Mouse (Mus musculus): ENCODE results near the gene Hivep1.

The Hivep1 gene

DNA sequence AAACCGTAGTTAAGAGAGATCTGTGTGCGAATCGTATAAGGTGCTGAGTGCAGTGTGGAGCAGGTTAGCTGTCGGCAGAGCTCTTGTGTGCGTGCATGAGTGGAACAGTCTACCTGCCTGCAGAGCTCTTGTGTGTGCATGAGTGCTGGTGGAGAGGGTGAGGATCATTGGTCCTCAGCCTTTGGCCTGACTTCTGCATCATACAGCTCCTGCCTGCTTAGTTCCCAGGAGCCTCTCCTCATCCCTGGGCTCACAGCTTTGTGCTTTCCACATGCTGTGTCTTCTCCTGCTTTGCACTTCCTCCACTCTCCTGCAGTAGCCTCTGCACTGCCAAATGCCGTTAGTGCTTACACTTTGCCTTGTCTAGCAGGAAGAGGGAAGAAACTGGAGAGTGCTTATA, 60.2 kb downstream of the Hivep1 start:
- DNase-seq (ENCODE audit: low spot score in 2 of 2) = no peak

DNA sequence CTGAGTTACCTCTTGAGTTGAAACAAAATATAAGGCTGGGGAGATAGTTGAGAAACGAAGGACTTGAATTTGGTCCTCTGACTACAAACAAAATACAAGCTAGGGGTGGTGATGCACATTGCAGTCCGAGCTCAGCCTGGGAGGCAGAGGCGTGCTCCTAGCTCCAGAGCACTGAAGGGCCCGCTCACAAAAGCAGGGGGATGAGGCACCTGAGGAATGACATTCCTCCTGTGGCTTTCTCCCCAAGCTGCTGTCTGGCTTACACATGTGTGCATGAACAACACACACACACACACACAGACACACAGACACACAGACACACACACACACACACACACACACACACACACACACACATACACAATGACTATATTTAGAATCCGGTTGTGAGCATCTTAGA, 60.9 kb downstream of the Hivep1 start:
- DNase-seq (ENCODE audit: low spot score in 2 of 2) = no peak

DNA sequence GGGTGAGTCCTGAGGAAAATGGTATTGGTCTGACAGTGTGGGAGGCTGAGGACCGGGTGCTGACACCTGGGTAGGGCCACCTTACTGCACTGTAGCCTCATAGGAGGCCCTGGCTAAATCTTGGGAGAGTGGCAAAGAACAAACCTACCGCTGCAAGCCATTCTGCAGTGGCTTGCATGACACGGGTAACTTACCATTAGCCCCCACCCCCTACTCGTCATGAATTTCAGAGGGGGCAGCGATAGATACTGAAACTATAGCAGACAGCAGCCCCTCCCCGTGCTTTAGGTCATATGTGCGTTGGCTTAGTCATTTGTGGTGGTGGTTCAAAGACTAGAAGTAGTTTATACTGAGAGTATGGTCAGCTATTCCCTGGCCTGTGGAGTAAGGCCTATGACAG, 61.8 kb downstream of the Hivep1 start:
- no peak for DNase-seq (ENCODE audit: low spot score in 2 of 2)

DNA sequence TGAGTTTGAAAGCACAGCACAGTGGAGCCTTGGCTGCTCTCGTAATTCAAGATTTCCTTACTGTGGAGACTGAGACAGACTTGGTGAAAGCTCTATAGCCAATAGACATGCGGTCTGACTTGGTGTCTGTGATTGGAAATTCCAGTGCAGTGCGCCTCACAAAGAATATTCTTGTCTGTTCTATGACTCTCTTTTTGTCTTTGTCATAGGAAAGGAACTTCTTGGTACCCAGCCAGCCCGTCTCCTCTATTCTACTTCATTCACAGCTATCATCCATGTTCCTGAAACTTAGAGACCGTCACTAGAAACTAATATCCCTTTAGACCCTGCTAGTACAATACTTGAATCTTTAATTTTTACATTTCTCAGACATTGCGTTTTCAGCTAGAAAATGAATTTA, 64.5 kb downstream of the Hivep1 start:
- DNase-seq (ENCODE audit: low spot score in 2 of 2) = no peak

DNA sequence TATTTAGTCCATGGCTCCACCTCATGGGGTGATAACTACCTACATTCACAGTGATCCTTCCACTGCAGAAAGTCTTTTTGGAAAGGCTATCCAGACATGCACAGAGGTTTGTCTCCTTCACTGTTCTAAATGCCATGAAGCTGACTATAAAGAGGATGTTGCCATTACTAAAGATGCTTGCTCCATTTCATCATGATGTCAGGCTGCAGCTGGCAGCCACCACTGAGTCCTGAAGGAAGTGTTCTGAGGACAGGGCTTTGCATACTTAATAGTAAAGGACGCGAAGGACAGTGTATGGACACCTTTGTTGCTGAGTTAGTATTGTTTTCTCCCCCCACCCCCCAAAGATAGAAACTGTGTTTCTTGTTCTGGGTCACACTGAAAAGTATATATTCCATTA, 67.2 kb downstream of the Hivep1 start:
- no peak for DNase-seq (ENCODE audit: low spot score in 2 of 2)

- DNase-seq (ENCODE audit: low spot score in 2 of 2) = no peak
Observed at GRCm38 (mm10) chr13:42121106-42121776, 69.4 kb downstream of the Hivep1 start.

DNA sequence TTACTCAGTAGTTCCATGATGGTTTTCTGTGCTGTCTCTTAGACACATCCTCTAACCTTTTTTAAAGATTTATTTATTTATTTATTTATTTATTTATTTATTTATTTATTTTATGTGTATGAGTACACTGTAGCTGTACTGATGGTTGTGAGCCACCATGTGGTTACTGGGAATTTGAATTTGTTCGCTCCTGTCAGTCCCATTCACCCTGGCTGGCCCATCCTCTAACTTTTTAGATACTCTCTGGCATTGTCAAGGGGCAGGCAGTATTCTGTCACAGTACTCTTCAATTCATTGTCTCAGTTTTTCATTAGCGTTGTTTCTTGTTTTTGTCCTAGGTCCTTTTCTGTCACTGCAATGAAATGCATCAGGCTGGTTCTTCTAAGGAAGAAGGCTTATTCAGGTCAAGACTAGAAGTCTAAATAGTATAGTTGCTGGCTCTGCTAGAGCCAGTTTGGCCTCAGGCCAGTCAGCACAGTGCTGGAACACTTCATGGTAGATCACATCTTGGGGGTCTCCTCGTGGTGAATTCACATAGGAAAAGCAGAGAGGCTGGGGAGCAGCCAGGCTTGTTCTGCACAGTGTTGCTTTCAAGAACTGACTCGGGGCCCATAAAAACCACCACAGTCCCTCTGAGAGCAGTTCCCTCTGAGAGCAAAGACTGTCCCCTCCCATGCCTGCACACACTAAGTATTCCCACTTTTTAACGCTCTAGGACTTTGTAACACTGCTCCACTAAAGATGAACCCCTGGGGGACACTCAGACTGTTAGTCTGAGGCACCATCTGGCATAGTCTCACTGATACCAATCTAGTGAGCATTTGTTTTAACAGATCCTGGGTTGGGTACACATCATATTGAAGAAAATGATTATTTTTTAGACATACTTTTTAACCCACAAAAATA, 70.2 kb downstream of the Hivep1 start:
- DNase-seq (ENCODE audit: low spot score in 2 of 2) = no peak

- DNase-seq (ENCODE audit: low spot score in 2 of 2) = peak; percentile 25 to 34
Observed at GRCm38 (mm10) chr13:42144627-42145026, 92.8 kb downstream of the Hivep1 start.

- no peak for DNase-seq (ENCODE audit: low spot score in 2 of 2)
Observed at GRCm38 (mm10) chr13:42149328-42150071, 97.7 kb downstream of the Hivep1 start.

GRCm38 (mm10) chr13:42150072-42150450, 98.2 kb downstream of the Hivep1 start:
- DNase-seq (ENCODE audit: low spot score in 2 of 2) = no peak

GRCm38 (mm10) chr13:42150462-42151127, 98.8 kb downstream of the Hivep1 start:
- DNase-seq (ENCODE audit: low spot score in 2 of 2) = no peak

GRCm38 (mm10) chr13:42158259-42158658, 106.4 kb downstream of the Hivep1 start:
- DNase-seq (ENCODE audit: low spot score in 2 of 2) = no peak

DNA sequence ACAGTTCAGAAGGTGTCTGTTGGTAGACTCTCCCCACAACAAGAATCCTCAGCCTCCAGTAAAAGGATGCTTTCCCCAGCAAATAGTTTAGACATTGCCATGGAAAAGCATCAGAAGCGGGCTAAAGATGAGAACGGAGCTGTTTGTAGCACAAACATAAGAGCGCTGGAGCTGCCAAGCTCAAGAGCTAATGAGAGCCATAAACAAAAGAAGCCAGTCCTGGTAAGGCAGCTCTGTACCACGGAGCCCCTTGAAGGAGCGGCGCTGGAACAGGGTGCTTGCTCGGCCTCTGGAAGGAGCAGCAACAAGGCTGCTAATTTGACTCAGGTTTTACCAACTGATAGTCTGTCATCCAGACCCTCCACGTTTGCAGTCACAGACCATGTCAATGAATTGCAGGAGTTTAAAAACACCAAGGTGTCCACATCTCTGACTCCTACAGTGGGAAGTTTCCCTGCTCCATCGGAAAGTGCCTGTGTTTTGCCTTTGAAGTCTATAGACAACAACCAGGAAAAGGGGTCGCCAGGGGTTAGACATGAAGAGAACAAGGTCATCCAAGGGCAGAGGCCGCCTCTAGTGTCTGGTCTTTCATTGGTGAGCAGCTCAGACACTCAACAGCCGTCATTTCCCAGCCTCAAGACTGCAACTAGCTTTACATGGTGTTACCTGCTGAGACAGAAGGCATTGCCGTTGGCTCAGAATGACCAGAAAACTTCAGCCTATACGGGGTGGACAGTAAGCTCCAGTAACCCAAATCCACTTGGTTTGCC, 107.8 kb downstream of the Hivep1 start:
- no peak for DNase-seq (ENCODE audit: low spot score in 2 of 2)

DNA sequence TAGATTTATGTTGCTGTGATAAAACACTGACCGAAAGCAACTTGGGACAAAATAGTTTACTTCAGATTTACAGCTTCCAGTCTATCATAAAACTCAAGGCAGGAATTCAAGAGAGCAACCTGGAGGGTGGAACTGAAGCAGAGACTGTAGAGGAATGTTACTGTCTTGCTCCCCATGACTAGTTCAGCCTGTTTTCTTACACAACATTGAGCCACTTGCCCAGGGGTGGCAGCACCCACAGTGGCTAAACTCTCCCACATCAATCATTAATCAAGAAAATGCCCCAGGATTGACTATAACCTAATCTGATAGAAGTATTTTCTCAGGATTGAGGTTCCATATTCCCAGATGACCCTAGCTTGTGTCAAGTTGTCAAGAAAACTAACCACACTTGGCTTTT, 119.0 kb downstream of the Hivep1 start:
- no peak for DNase-seq (ENCODE audit: low spot score in 2 of 2)

- DNase-seq (ENCODE audit: low spot score in 2 of 2) = no peak
Observed at GRCm38 (mm10) chr13:42174827-42175420, 123.1 kb downstream of the Hivep1 start.

DNA sequence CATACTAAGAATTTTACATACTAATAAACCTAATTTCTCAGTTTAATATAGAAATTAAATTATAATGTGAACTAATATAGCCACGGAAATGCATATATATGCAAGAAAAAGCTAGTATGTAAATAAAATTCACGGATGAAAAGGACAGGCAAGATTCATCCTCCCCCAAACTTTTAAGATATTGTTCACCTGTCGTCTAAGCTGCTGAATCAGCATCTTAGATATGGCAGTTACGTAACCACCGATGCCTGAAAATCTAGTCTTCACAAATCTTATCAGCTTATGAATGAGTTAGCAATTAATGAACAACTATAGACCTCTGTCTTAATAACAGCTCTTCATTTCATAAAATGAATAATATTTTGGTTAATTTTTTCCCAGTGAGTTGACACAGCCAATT, 130.8 kb downstream of the Hivep1 start:
- no peak for DNase-seq (ENCODE audit: low spot score in 2 of 2)

- DNase-seq (ENCODE audit: low spot score in 2 of 2) = no peak
Observed at GRCm38 (mm10) chr13:42184131-42184530, 132.3 kb downstream of the Hivep1 start.

DNA sequence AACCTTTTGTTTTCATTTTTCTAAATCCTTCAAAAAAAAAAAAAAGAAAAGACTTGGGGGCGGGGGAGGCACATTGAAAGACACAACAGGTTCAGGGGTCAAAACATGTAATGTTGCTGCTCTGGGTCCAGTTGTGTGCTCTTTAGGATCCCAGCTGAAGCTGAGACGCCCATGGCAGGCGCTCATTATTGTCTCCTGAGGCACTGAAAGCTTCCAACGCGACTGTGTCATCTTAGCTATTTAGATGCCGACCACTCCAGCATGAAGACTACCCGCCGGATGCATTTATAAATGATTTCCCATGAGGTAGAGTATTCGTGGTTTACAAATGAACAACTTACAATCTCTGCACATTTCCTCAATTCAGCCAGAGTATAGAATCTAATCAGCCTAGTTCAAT, 141.2 kb downstream of the Hivep1 start:
- DNase-seq (ENCODE audit: low spot score in 2 of 2) = no peak

GRCm38 (mm10) chr13:42195671-42196070, 143.8 kb downstream of the Hivep1 start:
- DNase-seq (ENCODE audit: low spot score in 2 of 2) = no peak

- no peak for DNase-seq (ENCODE audit: low spot score in 2 of 2)
Observed at GRCm38 (mm10) chr13:42197656-42198055, 145.8 kb downstream of the Hivep1 start.

DNA sequence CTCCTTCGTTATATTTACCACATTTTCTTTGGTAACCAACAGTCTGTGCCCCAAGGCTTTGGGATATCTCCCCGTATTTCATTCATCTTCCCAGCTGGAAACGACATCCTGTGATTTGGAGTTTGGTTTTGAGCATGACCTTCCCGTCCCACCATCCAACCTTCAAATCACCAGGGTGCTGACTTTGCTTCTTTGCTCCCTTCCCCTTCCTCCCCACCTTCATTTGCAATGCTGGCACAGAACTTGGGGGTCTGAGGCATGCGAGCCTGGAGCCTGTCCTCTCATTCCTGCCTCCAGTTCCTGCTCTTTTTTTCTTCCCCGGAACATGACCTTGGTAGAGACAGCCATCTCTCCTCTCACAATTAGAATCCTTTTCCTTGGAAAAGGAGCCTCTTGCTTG, 161.7 kb downstream of the Hivep1 start:
- DNase-seq (ENCODE audit: low spot score in 2 of 2) = no peak
